Comparison of ENCODE assay signal across 1 mouse cellular context in genomic region chr1:93825105-93825674, GRCm38 (mm10).
A peak's percentile ranks its signal among the peaks of the same experiment; 100 is the strongest.
TF ChIP-seq lines count a peak whose summit lies in the region.

No protein-coding gene starts in this region.

TF ChIP-seq in MEL, 35 proteins besides CTCF, POLR2A, EP300 and RAD21 (continued from another document):
- no peak for TF ChIP-seq UBTF (IDR thresholded peaks at IDR 0.05; ENCODE audit: borderline replicate concordance, insufficient read depth, low read depth, low read length)
- TF ChIP-seq POLR2AphosphoS2 (IDR thresholded peaks at IDR 0.05; ENCODE audit: low read length), result peak; percentile 99
- peak; percentile 89 for TF ChIP-seq MYC (IDR thresholded peaks at IDR 0.05; ENCODE audit: low read depth, low read length)
- 0 out of 2 replicates have a peak, but pooled peaks have one; percentile 4 for TF ChIP-seq CHD1 (IDR thresholded peaks at IDR 0.05; ENCODE audit: low read depth, low read length)
- TF ChIP-seq ETS1 (IDR thresholded peaks at IDR 0.05; ENCODE audit: low read depth, low read length), result 0 out of 2 replicates have a peak, but pooled peaks have one; percentile 40
- TF ChIP-seq ZMIZ1 (IDR thresholded peaks at IDR 0.05; ENCODE audit: low read depth, low read length), result peak; percentile 81
- TF ChIP-seq ZC3H11A (IDR thresholded peaks at IDR 0.05; ENCODE audit: low read depth, low read length), result peak; percentile 26; the same call in 1 of the 2 replicates
- TF ChIP-seq POLR2AphosphoS5 (IDR thresholded peaks at IDR 0.05; ENCODE audit: borderline replicate concordance, low read depth, low read length), result peak; percentile 98
- no peak for TF ChIP-seq E2F4 (IDR thresholded peaks at IDR 0.05; ENCODE audit: borderline replicate concordance, low read depth, low read length)
- no peak; the same call in 1 of the 2 replicates for TF ChIP-seq SMC3 (IDR thresholded peaks at IDR 0.05; ENCODE audit: low read depth, low read length)
- peak; percentile 95 for TF ChIP-seq NELFE (IDR thresholded peaks at IDR 0.05; ENCODE audit: low read depth, low read length)
- no peak for TF ChIP-seq MAFK (IDR thresholded peaks at IDR 0.05; ENCODE audit: borderline replicate concordance, low read depth, low read length)
- TF ChIP-seq MAX (IDR thresholded peaks at IDR 0.05; ENCODE audit: low read length), result peak; percentile 93
- peak; percentile 66 for TF ChIP-seq ZNF384 (IDR thresholded peaks at IDR 0.05; ENCODE audit: low read depth, low read length)
- TF ChIP-seq TBP (IDR thresholded peaks at IDR 0.05; ENCODE audit: low read depth, low read length), result peak; percentile 95
- no peak for TF ChIP-seq CHD2 (IDR thresholded peaks at IDR 0.05; ENCODE audit: low read length)
- no peak for TF ChIP-seq JUND (IDR thresholded peaks at IDR 0.05; ENCODE audit: low read depth, low read length)
- TF ChIP-seq KAT2A (conservative IDR thresholded peaks at IDR 0.05; ENCODE audit: low read depth, low read length), result peak; percentile 74
- peak; percentile 81 for TF ChIP-seq NRF1 (IDR thresholded peaks at IDR 0.05; ENCODE audit: insufficient read depth, low read depth, low read length, poor library complexity, severe bottlenecking)
